Mouse (Mus musculus) midbrain, embryonic 12.5 days (tissue): ENCODE data around the gene Adgrf1. TPM values are rescaled to one million over a fixed set of nuclear protein-coding genes. Genes with fewer than 3 reads are reported as not detected.

ENCODE experiments used
- ATAC-seq: fragments of 200-750 bp; cut with Nextera tagmentation; 2 replicates; pipeline ENCODE4 v1.8.0; 2017; ENCODE audit warnings: low read depth, moderate TSS enrichment, moderate library complexity; ENCODE audit not compliant: low FRiP score
- H3K27ac ChIP-seq: fragments of 300-500 bp; sonication (generic); replicated peaks from 2 replicates; pipeline ENCODE4 v1.5.1; 2016; ENCODE audit warnings: mild to moderate bottlenecking
- H3K27me3 ChIP-seq: fragments of 300-500 bp; sonication (generic); 2 replicates; pipeline ENCODE4 v1.6.1; 2016; ENCODE audit warnings: mild to moderate bottlenecking
- H3K36me3 ChIP-seq: fragments of 300-500 bp; sonication (generic); 2 replicates; pipeline ENCODE4 v1.6.1; 2016
- H3K4me1 ChIP-seq: fragments of 300-500 bp; sonication (generic); 2 replicates; pipeline ENCODE4 v1.6.1; 2016
- H3K4me2 ChIP-seq: fragments of 300-500 bp; sonication (generic); replicated peaks from 2 replicates; pipeline ENCODE4 v1.6.1; 2016; ENCODE audit warnings: mild to moderate bottlenecking, moderate library complexity
- H3K4me3 ChIP-seq: fragments of 300-500 bp; sonication (generic); 2 replicates; pipeline ENCODE4 v1.5.1; 2016; ENCODE audit warnings: mild to moderate bottlenecking
- H3K9ac ChIP-seq: fragments of 300-500 bp; sonication (generic); replicated peaks from 2 replicates; pipeline ENCODE4 v1.6.1; 2016; ENCODE audit warnings: mild to moderate bottlenecking, moderate library complexity
- H3K9me3 ChIP-seq: fragments of 300-500 bp; sonication (generic); 2 replicates; pipeline ENCODE4 v1.6.1; 2016; ENCODE audit warnings: mild to moderate bottlenecking
- whole genome bisulfite sequencing: fragments of 180-500 bp; shearing (Covaris S2); methylation state at CpG from one replicate; pipeline ENCODE4 v1.1.7; 2016; 5-methylcytosine and 5-hydroxymethylcytosine counted together
- polyA plus RNA-seq: library from polyadenylated mRNA; unstranded; fragments of >200 nt; fragmentation: Nextera tagmentation; extraction: Ambion mirVana; gene quantifications from 2 replicates; pipeline ENCODE4 v1.2.1, GENCODE M21; 2016

Gene Adgrf1
- polyA plus RNA-seq, 1 experiment from 2014 or later = not detected

GRCm38 (mm10) chr17:43276220-43276619 is 6.1 kb downstream of the Adgrf1 start:
- H3K9me3 ChIP-seq = no peaks in the 10 kb centered on the region
- no peak overlapping the region for H3K4me3 ChIP-seq
- no peak overlapping the region for H3K4me2 ChIP-seq
- WGBS = 86% methylated on average over 6 of the region's 6 CpGs
- H3K9ac ChIP-seq = no peak overlapping the region
- H3K4me1 ChIP-seq = no peaks in the 10 kb centered on the region; the same call in 1 of the 2 replicates
- H3K27ac ChIP-seq = no peak overlapping the region
- no peak for ATAC-seq
- no peaks in the 10 kb centered on the region for H3K36me3 ChIP-seq
- no peaks in the 10 kb centered on the region for H3K27me3 ChIP-seq

DNA sequence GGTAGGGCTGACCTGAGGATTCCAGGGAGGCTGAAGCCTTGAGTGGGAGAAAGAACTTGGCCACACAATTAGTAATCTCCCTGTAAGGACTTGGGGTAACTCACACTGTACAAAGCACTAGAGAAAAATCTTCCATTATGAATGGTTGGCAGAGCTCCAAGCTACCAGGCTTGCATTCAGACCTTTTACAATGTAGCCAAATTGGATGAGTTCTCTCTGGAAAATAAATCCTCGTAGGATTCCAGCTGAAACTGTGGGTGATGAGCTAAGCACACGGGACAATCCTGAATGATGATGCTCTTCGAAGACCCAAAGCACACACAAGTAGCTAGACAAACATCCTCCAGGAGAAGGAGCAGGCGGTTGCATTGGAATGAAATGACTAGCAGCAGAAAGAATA is 7.1 kb downstream of the Adgrf1 start:
- Histone ChIP-seq H3K4me3 (no peak overlapping the region), H3K4me1 (no peaks in the 10 kb centered on the region; the same call in 1 of the 2 replicates), H3K36me3 (no peaks in the 10 kb centered on the region), H3K9ac (no peak overlapping the region), H3K27me3 (no peaks in the 10 kb centered on the region), H3K4me2 (no peak overlapping the region), H3K27ac (no peak overlapping the region), H3K9me3 (no peaks in the 10 kb centered on the region)
- 72% methylated on average over 4 of the region's 4 CpGs for WGBS
- ATAC-seq = no peak

- ATAC-seq = no peak
- Histone ChIP-seq H3K9me3 (no peaks in the 10 kb centered on the region), H3K9ac (no peak overlapping the region), H3K36me3 (no peaks in the 10 kb centered on the region), H3K27me3 (no peaks in the 10 kb centered on the region), H3K4me2 (no peak overlapping the region), H3K4me3 (no peak overlapping the region), H3K4me1 (no peaks in the 10 kb centered on the region; the same call in 1 of the 2 replicates), H3K27ac (no peak overlapping the region)
- WGBS = 87% methylated on average over 7 of the region's 7 CpGs
These were observed 9.5 kb downstream of the Adgrf1 start for GRCm38 (mm10) chr17:43279671-43280070.

DNA sequence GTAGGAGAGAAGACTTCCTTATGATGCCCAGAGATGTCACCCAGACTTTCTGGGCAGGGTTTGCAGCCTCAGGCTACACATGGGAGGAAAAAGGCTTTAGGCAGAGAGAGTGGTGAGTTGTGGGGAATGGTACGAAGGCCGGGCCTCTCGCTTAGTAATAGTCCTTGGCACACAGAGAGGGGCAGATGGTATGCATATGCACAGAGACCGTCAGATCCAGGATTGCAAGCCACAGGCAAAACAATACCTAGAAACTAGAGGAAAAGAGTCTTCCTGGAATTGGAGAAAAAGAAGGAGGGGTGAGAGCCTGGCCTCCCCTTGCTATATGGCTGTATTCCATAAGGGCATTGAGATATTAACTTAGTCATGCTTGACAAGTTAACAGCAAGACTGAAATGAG is 12.2 kb downstream of the Adgrf1 start:
- H3K4me1 ChIP-seq = no peaks in the 10 kb centered on the region; the same call in 1 of the 2 replicates
- H3K9me3 ChIP-seq = no peaks in the 10 kb centered on the region
- H3K27me3 ChIP-seq = no peaks in the 10 kb centered on the region
- no peaks in the 10 kb centered on the region for H3K36me3 ChIP-seq
- 85% methylated on average over 4 of the region's 4 CpGs for WGBS
- no peak overlapping the region for H3K4me3 ChIP-seq
- H3K9ac ChIP-seq = no peak overlapping the region
- no peak for ATAC-seq
- H3K4me2 ChIP-seq = no peak overlapping the region
- no peak overlapping the region for H3K27ac ChIP-seq

DNA sequence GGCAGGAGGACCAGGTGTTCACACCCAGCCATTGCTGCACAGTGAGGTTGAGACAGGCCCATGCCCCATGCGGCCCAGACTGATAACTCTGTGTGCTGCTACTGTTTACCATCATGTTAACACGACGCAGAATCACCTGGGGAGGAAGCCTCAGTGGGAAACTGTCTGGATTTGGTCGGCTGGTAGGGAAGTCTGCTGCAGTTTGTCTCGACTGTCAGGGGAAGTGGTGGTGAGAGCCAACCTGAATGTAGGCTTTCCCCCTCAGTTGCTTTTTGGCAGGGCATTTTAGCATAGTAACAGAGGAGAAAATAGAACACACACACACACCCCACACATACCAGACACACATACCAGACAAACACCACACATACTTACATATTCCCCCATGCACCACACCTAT is 12.7 kb downstream of the Adgrf1 start:
- H3K4me1 ChIP-seq = no peaks in the 10 kb centered on the region
- no peaks in the 10 kb centered on the region for H3K36me3 ChIP-seq
- no peaks in the 10 kb centered on the region for H3K9me3 ChIP-seq
- H3K4me3 ChIP-seq = no peak overlapping the region
- H3K27me3 ChIP-seq = no peaks in the 10 kb centered on the region
- H3K4me2 ChIP-seq = no peak overlapping the region
- no peak overlapping the region for H3K27ac ChIP-seq
- no peak overlapping the region for H3K9ac ChIP-seq
- no peak for ATAC-seq
- WGBS = 83% methylated on average over 5 of the region's 5 CpGs

DNA sequence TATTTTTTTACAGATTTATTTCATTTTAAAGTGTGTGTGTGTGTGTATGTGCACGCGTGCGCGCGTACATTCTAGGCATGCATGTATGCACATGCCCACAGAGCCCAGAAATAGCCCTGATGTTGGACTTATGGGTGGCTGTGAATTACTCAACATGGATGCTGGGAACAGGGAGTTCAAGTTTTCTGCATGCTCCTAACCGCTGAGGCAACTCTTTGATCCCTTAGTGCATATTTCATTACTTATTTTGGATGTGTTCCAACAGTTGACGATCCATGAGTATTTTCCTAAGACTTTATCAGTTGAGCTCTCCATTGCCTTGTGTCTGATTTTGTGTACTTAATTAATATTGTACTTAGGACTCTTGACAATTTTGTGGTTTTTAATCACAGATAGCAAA is 29.4 kb downstream of the Adgrf1 start:
- no peaks in the 10 kb centered on the region for H3K36me3 ChIP-seq
- no peaks in the 10 kb centered on the region for H3K4me1 ChIP-seq
- H3K4me3 ChIP-seq = no peak overlapping the region
- no peak overlapping the region for H3K27ac ChIP-seq
- no peak for ATAC-seq
- no peak overlapping the region for H3K9ac ChIP-seq
- whole genome bisulfite sequencing = 96% methylated on average over 7 of the region's 7 CpGs
- no peak overlapping the region for H3K4me2 ChIP-seq
- no peaks in the 10 kb centered on the region for H3K9me3 ChIP-seq
- no peaks in the 10 kb centered on the region for H3K27me3 ChIP-seq

DNA sequence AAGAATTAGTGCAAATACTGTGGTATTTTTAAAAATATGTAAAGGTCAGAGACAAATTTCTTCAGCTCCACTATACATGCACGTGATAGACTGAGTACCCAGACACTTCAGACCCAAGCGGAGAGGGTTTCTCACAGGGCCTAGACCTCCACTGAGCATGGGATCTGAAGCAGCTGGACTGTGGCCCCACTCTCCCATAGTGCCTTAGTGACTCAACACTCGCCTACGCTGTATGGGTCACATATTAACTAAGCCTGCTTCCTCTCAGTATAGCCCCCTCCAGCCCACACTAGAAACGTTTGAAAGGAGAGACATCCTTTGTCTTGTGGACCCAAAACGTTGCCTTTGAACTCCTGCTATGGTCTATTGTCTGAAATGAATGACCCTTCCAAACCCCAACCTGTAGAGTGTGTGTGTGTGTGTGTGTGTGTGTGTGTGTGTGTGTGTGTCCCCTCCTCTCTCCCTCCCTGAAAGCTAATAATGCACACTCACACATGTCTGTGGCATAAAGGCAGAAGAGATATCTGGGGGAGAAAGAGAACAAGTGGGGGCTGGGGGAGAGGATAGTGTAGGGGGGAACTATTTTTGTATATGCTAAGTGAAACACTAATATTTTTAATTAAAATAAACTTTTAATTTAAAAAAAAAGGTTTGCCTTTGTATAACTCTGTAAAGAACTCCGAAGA is 56.0 kb downstream of the Adgrf1 start:
- no peak overlapping the region for H3K9ac ChIP-seq
- no peak overlapping the region for H3K4me3 ChIP-seq
- peaks cover 14% of the 10 kb centered on the region for H3K4me1 ChIP-seq
- peak; percentile 53 for ATAC-seq
- no peaks in the 10 kb centered on the region for H3K9me3 ChIP-seq
- no peaks in the 10 kb centered on the region for H3K36me3 ChIP-seq
- 45% methylated on average over 7 of the region's 7 CpGs for WGBS
- H3K27me3 ChIP-seq = peaks cover 3% of the 10 kb centered on the region; the same call in 1 of the 2 replicates
- H3K27ac ChIP-seq = peak overlapping the region; percentile 78; the same call in 1 of the 2 replicates
- peak overlapping the region; percentile 59 for H3K4me2 ChIP-seq

GRCm38 (mm10) chr17:43326726-43327700 is 56.9 kb downstream of the Adgrf1 start:
- Histone ChIP-seq H3K36me3 (no peaks in the 10 kb centered on the region), H3K9me3 (no peaks in the 10 kb centered on the region), H3K27ac (peak overlapping the region; percentile 78), H3K4me3 (peak overlapping the region; percentile 38), H3K4me2 (peak overlapping the region; percentile 59), H3K4me1 (peaks cover 14% of the 10 kb centered on the region), H3K9ac (peak overlapping the region; percentile 59), H3K27me3 (peaks cover 3% of the 10 kb centered on the region; the same call in 1 of the 2 replicates)
- WGBS = 8% methylated on average over 29 of the region's 29 CpGs
- peak; percentile 92 for ATAC-seq

GRCm38 (mm10) chr17:43327810-43328209 is 57.7 kb downstream of the Adgrf1 start:
- 75% methylated on average over 6 of the region's 6 CpGs for WGBS
- ATAC-seq = no peak
- H3K4me3 ChIP-seq = no peak overlapping the region
- peaks cover 3% of the 10 kb centered on the region; the same call in 1 of the 2 replicates for H3K27me3 ChIP-seq
- H3K4me2 ChIP-seq = peak overlapping the region; percentile 59; the same call in 1 of the 2 replicates
- H3K4me1 ChIP-seq = peaks cover 14% of the 10 kb centered on the region
- no peaks in the 10 kb centered on the region for H3K9me3 ChIP-seq
- H3K36me3 ChIP-seq = no peaks in the 10 kb centered on the region
- 0 out of 2 replicates have a peak overlapping the region, but pooled peaks have one; percentile 59 for H3K9ac ChIP-seq
- no peak overlapping the region for H3K27ac ChIP-seq

GRCm38 (mm10) chr17:43329216-43329615 is 59.1 kb downstream of the Adgrf1 start:
- Histone ChIP-seq H3K4me3 (no peak overlapping the region), H3K4me1 (peaks cover 14% of the 10 kb centered on the region), H3K9ac (no peak overlapping the region), H3K27me3 (peaks cover 3% of the 10 kb centered on the region; the same call in 1 of the 2 replicates), H3K27ac (no peak overlapping the region), H3K36me3 (no peaks in the 10 kb centered on the region), H3K9me3 (no peaks in the 10 kb centered on the region), H3K4me2 (no peak overlapping the region)
- no peak for ATAC-seq
- 90% methylated on average over 4 of the region's 4 CpGs for WGBS

GRCm38 (mm10) chr17:43329761-43330183 is 59.6 kb downstream of the Adgrf1 start:
- no peak overlapping the region for H3K4me3 ChIP-seq
- no peaks in the 10 kb centered on the region for H3K9me3 ChIP-seq
- 87% methylated on average over 7 of the region's 7 CpGs for WGBS
- ATAC-seq = no peak
- peaks cover 3% of the 10 kb centered on the region; the same call in 1 of the 2 replicates for H3K27me3 ChIP-seq
- no peak overlapping the region for H3K27ac ChIP-seq
- no peaks in the 10 kb centered on the region for H3K36me3 ChIP-seq
- no peak overlapping the region for H3K4me2 ChIP-seq
- H3K4me1 ChIP-seq = peaks cover 14% of the 10 kb centered on the region
- H3K9ac ChIP-seq = no peak overlapping the region

DNA sequence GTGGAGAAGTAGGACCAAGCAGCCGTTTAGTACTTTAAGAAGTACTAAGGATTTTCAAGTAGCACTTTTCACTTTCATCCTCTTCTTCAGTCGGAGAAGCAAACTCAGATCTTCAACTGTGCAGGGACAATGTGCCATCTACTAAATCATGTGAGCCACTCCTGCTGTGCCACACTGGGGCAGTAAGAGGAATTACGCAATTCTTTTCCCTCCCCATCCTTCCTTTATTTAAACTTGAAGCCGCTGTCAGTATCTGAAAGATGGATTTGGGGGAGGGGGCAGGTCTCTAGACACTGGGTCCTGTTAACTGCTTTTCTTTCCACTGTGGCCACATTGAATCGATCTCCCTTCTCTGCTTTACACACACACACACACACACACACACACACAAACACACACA is 62.6 kb downstream of the Adgrf1 start:
- Histone ChIP-seq H3K27ac (no peak overlapping the region), H3K4me3 (no peak overlapping the region), H3K9me3 (no peaks in the 10 kb centered on the region), H3K36me3 (no peaks in the 10 kb centered on the region), H3K9ac (no peak overlapping the region), H3K4me2 (no peak overlapping the region), H3K4me1 (no peaks in the 10 kb centered on the region), H3K27me3 (no peaks in the 10 kb centered on the region)
- 0 out of 2 replicates have a peak, but pooled peaks have one; percentile 32 for ATAC-seq
- 50% methylated on average over 5 of the region's 5 CpGs for WGBS
